Mouse (Mus musculus) olfactory bulb, adult 2 months (tissue): ENCODE data around the gene Iqcn. TPM values are rescaled to one million over a fixed set of nuclear protein-coding genes. Genes with fewer than 3 reads are reported as not detected.
A peak's percentile ranks its signal among the peaks of the same experiment; 100 is the strongest.

Experiments used
- H3K27ac ChIP-seq: fragments of 200-500 bp; 2 replicates; pipeline ENCODE4 v1.5.1; 2012; ENCODE audit warnings: low read depth, low read length; ENCODE audit not compliant: insufficient read depth
- H3K4me1 ChIP-seq: fragments of 200-500 bp; 2 replicates; pipeline ENCODE4 v1.6.1; 2012; ENCODE audit warnings: low read length; ENCODE audit not compliant: control insufficient read depth, insufficient read depth
- H3K4me3 ChIP-seq: fragments of 200-500 bp; 2 replicates; pipeline ENCODE4 v1.5.1; 2012; ENCODE audit warnings: mild to moderate bottlenecking, low read depth, low read length, moderate library complexity; ENCODE audit not compliant: insufficient read depth
- CTCF ChIP-seq: fragments of 200-500 bp; IDR thresholded peaks from 2 replicates; pipeline ENCODE4 v1.5.1; 2012; ENCODE audit warnings: low read depth, mild to moderate bottlenecking, low read length, moderate library complexity; ENCODE audit not compliant: insufficient read depth
- POLR2A ChIP-seq: fragments of 200-500 bp; IDR thresholded peaks from 2 replicates; pipeline ENCODE4 v1.6.1; 2012; ENCODE audit warnings: mild to moderate bottlenecking, low read depth, low read length, moderate library complexity; ENCODE audit not compliant: insufficient read depth
- WGBS: fragments of 180-500 bp; shearing (Covaris S2); methylation state at CpG from one replicate; pipeline ENCODE4 v1.1.7; 2018; 5-methylcytosine and 5-hydroxymethylcytosine counted together
- polyA plus RNA-seq: library from polyadenylated mRNA; stranded (reverse); fragments of >200 nt; gene quantifications from 2 replicates; pipeline ENCODE4 v1.2.4, GENCODE M21; 2012; ENCODE audit warnings: low replicate concordance; ENCODE audit not compliant: missing spikeins, insufficient read depth, insufficient read length

Gene Iqcn
- polyA plus RNA-seq, 1 experiment = not detected

DNA sequence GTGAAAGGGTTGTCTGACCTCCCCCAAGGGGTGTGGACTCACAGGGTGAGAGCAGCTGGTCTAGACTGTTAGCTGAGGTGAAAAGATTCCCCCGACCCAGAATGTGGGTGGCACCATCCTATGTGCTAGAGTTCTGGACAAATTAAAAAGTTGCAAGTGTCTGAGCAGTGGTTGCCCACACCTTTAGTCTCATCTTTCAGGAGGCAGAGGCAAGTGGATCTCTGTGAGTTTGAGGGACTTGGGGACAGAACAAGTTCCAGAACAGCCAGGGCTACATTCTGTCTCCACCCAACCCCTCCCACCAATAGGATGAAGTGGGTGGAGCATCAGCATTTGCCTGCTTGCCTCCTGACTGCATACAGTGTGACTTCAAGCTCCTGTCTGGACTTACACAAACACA is 58.9 kb downstream of the Iqcn start:
- Histone ChIP-seq H3K27ac (no peak overlapping the region), H3K4me3 (no peak overlapping the region), H3K4me1 (peaks cover 44% of the 10 kb centered on the region)
- 77% methylated on average over 1 of the region's 1 CpGs for whole genome bisulfite sequencing
- TF ChIP-seq CTCF = no peak
- no peak for TF ChIP-seq POLR2A

DNA sequence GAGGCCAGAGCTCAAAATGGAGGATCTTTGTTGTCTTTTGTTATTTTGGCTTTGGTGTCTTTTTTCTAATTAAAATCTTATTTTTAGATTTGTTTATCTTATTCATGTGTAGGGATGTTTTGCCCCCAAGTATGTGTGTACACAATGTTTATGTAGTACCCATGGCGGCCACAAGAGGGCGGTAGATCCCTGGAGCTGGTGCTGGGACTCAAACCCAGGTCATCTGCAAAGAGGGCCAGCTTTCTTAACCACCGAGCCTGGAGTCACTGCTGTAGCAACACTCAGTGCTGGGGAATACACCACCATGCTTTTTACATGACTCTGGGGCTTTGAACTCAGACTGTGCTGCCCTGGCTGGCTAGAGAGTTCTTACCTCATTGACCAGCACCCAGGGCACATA is 60.1 kb downstream of the Iqcn start:
- H3K4me1 ChIP-seq = peaks cover 35% of the 10 kb centered on the region
- no peak overlapping the region for H3K4me3 ChIP-seq
- 8% methylated on average over 3 of the region's 3 CpGs for WGBS
- H3K27ac ChIP-seq = no peak overlapping the region
- TF ChIP-seq POLR2A (no peak), CTCF (peak; percentile 63; the same call in 1 of the 2 replicates)

DNA sequence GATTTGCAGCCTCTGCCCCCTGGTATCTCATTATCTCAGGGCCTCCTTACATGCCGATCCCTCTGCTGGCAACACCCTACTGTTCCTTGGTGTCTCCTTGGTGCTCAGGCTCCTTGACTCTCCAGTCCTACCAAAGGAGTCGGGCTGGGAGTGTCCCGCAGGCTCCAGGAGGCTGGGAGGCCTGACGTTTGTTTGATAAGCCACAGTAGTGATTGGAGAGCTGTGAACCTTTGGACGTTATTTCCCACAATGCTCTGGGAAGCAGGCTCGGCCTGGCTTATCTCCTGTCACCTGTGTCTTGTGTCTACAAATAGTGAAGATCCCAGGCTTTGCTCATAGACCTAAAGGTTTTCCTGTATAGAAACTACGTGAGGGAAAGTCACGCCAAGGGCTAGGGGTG is 60.8 kb downstream of the Iqcn start:
- no peak for TF ChIP-seq CTCF
- no peak for TF ChIP-seq POLR2A
- WGBS = 90% methylated on average over 8 of the region's 8 CpGs
- Histone ChIP-seq H3K4me1 (peaks cover 34% of the 10 kb centered on the region), H3K27ac (no peak overlapping the region), H3K4me3 (no peak overlapping the region)

DNA sequence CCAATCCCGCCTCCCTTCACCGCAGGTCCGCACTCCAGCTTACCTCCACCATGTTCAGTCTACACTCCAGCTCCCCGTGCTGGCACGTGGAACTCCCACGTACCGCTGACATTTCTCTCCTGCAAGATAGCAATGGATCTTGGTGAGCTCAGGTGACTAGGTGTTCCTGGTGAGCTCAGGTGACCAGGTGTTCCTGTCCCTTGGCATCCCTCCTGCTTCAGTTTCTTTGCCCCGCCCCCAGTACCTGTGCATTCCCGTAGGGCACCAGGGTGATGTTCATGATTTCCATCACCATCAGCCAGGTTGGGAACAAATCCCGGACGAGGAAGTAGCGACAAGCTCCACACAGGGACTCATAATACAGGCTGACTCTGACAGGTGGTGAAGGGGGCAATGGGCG is 61.4 kb downstream of the Iqcn start:
- no peak overlapping the region for H3K27ac ChIP-seq
- no peak for TF ChIP-seq POLR2A
- no peak for TF ChIP-seq CTCF
- 94% methylated on average over 13 of the region's 13 CpGs for WGBS
- H3K4me3 ChIP-seq = no peak overlapping the region
- H3K4me1 ChIP-seq = peaks cover 37% of the 10 kb centered on the region

DNA sequence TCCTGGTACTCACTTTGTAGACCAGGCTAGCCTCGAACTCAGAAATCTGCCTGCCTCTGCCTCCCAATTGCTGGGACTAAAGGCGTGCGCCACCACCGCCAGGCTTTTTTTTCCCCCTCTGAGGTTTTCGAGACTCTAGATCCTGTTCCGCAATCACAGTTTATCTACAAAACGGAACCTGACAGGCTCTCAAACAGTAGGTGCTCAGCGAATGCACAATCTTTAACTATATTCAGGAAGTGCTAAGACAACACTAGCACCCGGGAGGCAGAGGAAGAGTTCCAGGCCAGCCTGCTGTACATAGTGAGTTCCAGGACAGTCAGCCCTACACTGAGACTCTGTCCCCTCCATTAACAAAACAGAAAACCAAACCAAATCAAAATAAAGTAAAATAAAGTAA is 62.1 kb downstream of the Iqcn start:
- TF ChIP-seq CTCF = no peak
- no peak for TF ChIP-seq POLR2A
- H3K4me3 ChIP-seq = no peak overlapping the region
- peaks cover 34% of the 10 kb centered on the region for H3K4me1 ChIP-seq
- WGBS = 69% methylated on average over 9 of the region's 9 CpGs
- no peak overlapping the region for H3K27ac ChIP-seq

DNA sequence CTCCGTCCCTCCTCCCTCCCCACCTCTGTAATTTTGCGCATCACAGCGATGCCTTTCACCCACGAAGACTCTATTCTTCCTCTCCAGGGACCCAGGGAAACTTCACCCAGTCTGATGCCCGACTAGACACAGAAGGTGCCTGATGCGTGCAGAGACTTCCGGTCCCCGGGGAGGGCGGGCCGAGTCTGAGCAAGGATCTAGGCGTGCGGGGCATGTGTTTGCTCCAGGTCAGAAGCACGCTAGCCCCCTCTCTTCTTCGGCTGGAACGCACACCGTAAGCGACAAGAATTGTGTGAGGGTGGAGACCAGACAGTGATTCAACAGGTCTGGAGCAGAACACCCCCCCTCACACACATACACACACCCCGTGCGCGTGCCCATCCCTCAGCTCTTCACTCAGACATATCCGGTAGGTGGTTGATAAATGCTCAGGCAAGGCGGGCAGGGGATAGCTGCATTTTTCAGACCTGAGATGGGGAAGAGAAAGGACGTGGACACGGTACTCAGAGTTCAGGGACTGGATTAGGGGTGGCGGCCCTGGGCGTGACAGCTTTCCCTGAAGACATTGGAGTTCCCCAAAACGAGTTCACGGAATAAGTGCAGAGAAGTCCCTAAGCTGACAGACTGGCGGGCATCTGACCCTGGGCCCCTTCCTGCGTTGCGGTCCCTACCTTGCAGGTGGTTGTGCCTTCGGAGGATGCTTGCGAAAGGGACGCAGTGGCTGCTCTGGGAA is 62.7 kb downstream of the Iqcn start:
- 7% methylated on average over 34 of the region's 34 CpGs for WGBS
- H3K4me1 ChIP-seq = peaks cover 32% of the 10 kb centered on the region
- TF ChIP-seq CTCF = no peak
- no peak for TF ChIP-seq POLR2A
- peak overlapping the region; percentile 19 for H3K4me3 ChIP-seq
- H3K27ac ChIP-seq = no peak overlapping the region

DNA sequence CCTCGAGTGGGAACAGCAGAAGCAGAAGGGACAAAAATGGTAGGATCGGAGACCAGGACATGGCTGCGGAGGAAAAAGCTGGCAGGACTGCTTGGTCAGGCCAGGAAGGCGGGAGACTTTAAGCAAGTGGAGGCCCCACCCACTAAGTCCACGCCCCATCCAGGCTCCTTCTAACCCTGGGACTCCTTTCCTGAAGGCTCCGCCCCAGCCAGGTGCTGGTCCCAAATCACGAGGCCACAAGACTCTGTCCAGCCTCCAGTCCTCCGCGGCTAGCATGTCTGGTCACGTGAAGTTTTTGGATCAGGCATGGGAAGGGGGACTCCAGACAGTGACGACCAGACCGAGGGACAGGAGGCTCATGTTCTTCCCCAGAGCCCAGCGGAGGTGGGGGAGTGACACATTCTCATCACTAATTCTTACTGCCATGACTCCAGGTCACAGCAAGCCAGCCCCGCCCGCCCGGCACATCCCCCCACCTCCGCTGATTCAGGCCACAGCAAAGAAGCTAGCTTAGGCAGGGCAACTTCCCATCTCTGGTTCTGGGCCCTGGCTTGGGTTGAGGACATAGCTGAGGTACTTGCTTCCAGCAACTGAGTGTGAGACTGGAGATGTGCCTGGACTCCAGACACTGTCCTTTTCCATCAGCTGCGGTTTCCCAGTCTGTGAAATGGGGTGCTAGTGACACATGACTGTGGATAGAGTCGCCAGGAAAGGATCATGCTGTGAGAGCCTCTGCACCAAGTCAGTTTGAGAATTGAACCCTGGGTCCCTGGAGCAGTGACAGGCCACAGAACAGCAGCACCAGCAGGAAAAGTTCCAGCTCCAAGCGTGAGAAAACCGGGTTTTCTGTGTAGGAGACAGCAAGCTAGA is 63.5 kb downstream of the Iqcn start:
- Histone ChIP-seq H3K27ac (no peak overlapping the region), H3K4me1 (peaks cover 30% of the 10 kb centered on the region), H3K4me3 (peak overlapping the region; percentile 19)
- WGBS = 19% methylated on average over 21 of the region's 21 CpGs
- TF ChIP-seq POLR2A (no peak), CTCF (no peak)

Other genes with a start within 250 kb of the Iqcn start
- gene Klhl26, start 226.5 kb upstream of the Iqcn start, polyA plus RNA-seq = not detected in 2 replicates
- not detected in 2 replicates for gene Tmem59l, start 216.1 kb upstream of the Iqcn start, polyA plus RNA-seq
- gene Crlf1, start 210.3 kb upstream of the Iqcn start, polyA plus RNA-seq = not detected in 2 replicates
- not detected in 2 replicates for gene Rex1bd, start 196.7 kb upstream of the Iqcn start, polyA plus RNA-seq
- gene Uba52, start 192.7 kb upstream of the Iqcn start, polyA plus RNA-seq = 789 TPM in 1 of 2 replicates, not detected in the other
- not detected in 2 replicates for gene Fkbp8, start 175.7 kb upstream of the Iqcn start, polyA plus RNA-seq
- not detected in 2 replicates for gene Kxd1, start 175.5 kb upstream of the Iqcn start, polyA plus RNA-seq
- gene Ell, start 164.0 kb upstream of the Iqcn start, polyA plus RNA-seq = not detected in 2 replicates
- gene Isyna1, start 109.1 kb upstream of the Iqcn start, polyA plus RNA-seq = not detected in 2 replicates
- gene Ssbp4, start 94.6 kb upstream of the Iqcn start, polyA plus RNA-seq = not detected in 2 replicates
- gene Lrrc25, start 87.3 kb upstream of the Iqcn start, polyA plus RNA-seq = not detected in 2 replicates
- gene Gdf15, start 71.0 kb upstream of the Iqcn start, polyA plus RNA-seq = not detected in 2 replicates
- not detected in 2 replicates for gene Pgpep1, start 43.1 kb upstream of the Iqcn start, polyA plus RNA-seq
- gene Lsm4, start 30.2 kb upstream of the Iqcn start, polyA plus RNA-seq = not detected in 2 replicates
- gene Jund, start 4.5 kb upstream of the Iqcn start, polyA plus RNA-seq = not detected in 2 replicates
- not detected in 2 replicates for gene Gm3336, start 15.1 kb downstream of the Iqcn start, polyA plus RNA-seq
- gene Pde4c, start 20.3 kb downstream of the Iqcn start, polyA plus RNA-seq = not detected in 2 replicates
- gene Rab3a, start 51.2 kb downstream of the Iqcn start, polyA plus RNA-seq = 431 and 581 TPM in 2 replicates
- not detected in 2 replicates for gene Mpv17l2, start 57.5 kb downstream of the Iqcn start, polyA plus RNA-seq
- gene Pik3r2, start 73.3 kb downstream of the Iqcn start, polyA plus RNA-seq = not detected in 2 replicates
- 57.2 TPM in 1 of 2 replicates, not detected in the other for gene Mast3, start 101.6 kb downstream of the Iqcn start, polyA plus RNA-seq
- gene Il12rb1, start 105.0 kb downstream of the Iqcn start, polyA plus RNA-seq = not detected in 2 replicates
- gene Arrdc2, start 136.3 kb downstream of the Iqcn start, polyA plus RNA-seq = not detected in 2 replicates
- not detected in 2 replicates for gene Kcnn1, start 159.8 kb downstream of the Iqcn start, polyA plus RNA-seq
- not detected in 2 replicates for gene Ccdc124, start 170.5 kb downstream of the Iqcn start, polyA plus RNA-seq
- gene Slc5a5, start 189.3 kb downstream of the Iqcn start, polyA plus RNA-seq = not detected in 2 replicates
- gene Rpl18a, start 194.0 kb downstream of the Iqcn start, polyA plus RNA-seq = 776 and 1,161 TPM in 2 replicates
- gene Map1s, start 202.5 kb downstream of the Iqcn start, polyA plus RNA-seq = not detected in 2 replicates